Mouse (Mus musculus) small intestine, adult 2 months (tissue): ENCODE data around the gene Ctu1. TPM values are rescaled to one million over a fixed set of nuclear protein-coding genes. Genes with fewer than 3 reads are reported as not detected.

ENCODE experiments used
- H3K27ac ChIP-seq: fragments of 200-500 bp; 2 replicates; pipeline ENCODE4 v1.5.1; 2012; ENCODE audit warnings: low read depth, low read length, control low read depth, inconsistent platforms; ENCODE audit not compliant: insufficient read depth
- H3K27me3 ChIP-seq: fragments of 200-500 bp; 2 replicates; pipeline ENCODE4 v1.6.1; 2012; ENCODE audit warnings: mild to moderate bottlenecking, moderate library complexity, low read length, inconsistent platforms; ENCODE audit not compliant: control insufficient read depth, insufficient read depth
- H3K36me3 ChIP-seq: fragments of 200-500 bp; 2 replicates; pipeline ENCODE4 v1.6.1; 2012; ENCODE audit warnings: mild to moderate bottlenecking, low read length, control low read depth, inconsistent platforms; ENCODE audit not compliant: control insufficient read depth, insufficient read depth
- H3K4me1 ChIP-seq: fragments of 200-500 bp; 2 replicates; pipeline ENCODE4 v1.6.1; 2012; ENCODE audit warnings: low read length, inconsistent platforms, mixed read lengths; ENCODE audit not compliant: control insufficient read depth, insufficient read depth, insufficient read length
- H3K4me3 ChIP-seq: fragments of 200-500 bp; 2 replicates; pipeline ENCODE4 v1.5.1; 2012; ENCODE audit warnings: low read depth, mild to moderate bottlenecking, control low read depth, inconsistent platforms, low read length, moderate library complexity
- CTCF ChIP-seq: fragments of 200-500 bp; IDR thresholded peaks from 2 replicates; pipeline ENCODE4 v1.5.1; 2012; ENCODE audit warnings: low read depth, mild to moderate bottlenecking, control low read depth, inconsistent platforms, low read length, moderate library complexity, mixed read lengths; ENCODE audit not compliant: insufficient replicate concordance, insufficient read length; ENCODE audit errors: extremely low read depth
- POLR2A ChIP-seq: fragments of 200-500 bp; IDR thresholded peaks from 2 replicates; pipeline ENCODE4 v1.6.1; 2012; ENCODE audit warnings: low read depth, mild to moderate bottlenecking, control low read depth, inconsistent platforms, low read length, moderate library complexity
- WGBS: fragments of 180-500 bp; shearing (Covaris S2); methylation state at CpG from one replicate; pipeline ENCODE4 v1.1.7; 2018; 5-methylcytosine and 5-hydroxymethylcytosine counted together
- polyA plus RNA-seq: library from polyadenylated mRNA; depleted of rRNA; stranded (reverse); fragments of >200 nt; gene quantifications from 2 replicates; pipeline ENCODE4 v1.2.3, GENCODE M21; 2012

Ctu1 gene
- polyA plus RNA-seq, 1 experiment, result 9.7 TPM

- 53% methylated on average over 2 of the region's 2 CpGs for WGBS
Observed at GRCm38 (mm10) chr7:43636194-43636593, 35.6 kb upstream of the Ctu1 start.

GRCm38 (mm10) chr7:43637118-43637517, 34.7 kb upstream of the Ctu1 start:
- Histone ChIP-seq H3K36me3 (peaks cover 4% of the 10 kb centered on the region; the same call in 1 of the 2 replicates), H3K27ac (no peak overlapping the region), H3K4me3 (peak overlapping the region; percentile 11; the same call in 1 of the 2 replicates), H3K4me1 (peaks cover 26% of the 10 kb centered on the region; the same call in 1 of the 2 replicates), H3K27me3 (no peaks in the 10 kb centered on the region)
- no peak for TF ChIP-seq POLR2A
- no peak for TF ChIP-seq CTCF
- 90% methylated on average over 1 of the region's 1 CpGs for WGBS

More at GRCm38 (mm10) chr7:43636194-43636593, 35.6 kb upstream of the Ctu1 start:
- peaks cover 4% of the 10 kb centered on the region; the same call in 1 of the 2 replicates for H3K36me3 ChIP-seq
- no peak for TF ChIP-seq POLR2A
- no peak for TF ChIP-seq CTCF
- peak overlapping the region; percentile 32; the same call in 1 of the 2 replicates for H3K4me3 ChIP-seq
- H3K27me3 ChIP-seq, result no peaks in the 10 kb centered on the region
- peaks cover 26% of the 10 kb centered on the region; the same call in 1 of the 2 replicates for H3K4me1 ChIP-seq
- peak overlapping the region; percentile 10; the same call in 1 of the 2 replicates for H3K27ac ChIP-seq

- TF ChIP-seq POLR2A (no peak), CTCF (no peak)
- Histone ChIP-seq H3K27me3 (no peaks in the 10 kb centered on the region), H3K4me1 (no peaks in the 10 kb centered on the region; the same call in 1 of the 2 replicates), H3K36me3 (no peaks in the 10 kb centered on the region), H3K4me3 (no peak overlapping the region), H3K27ac (peak overlapping the region; percentile 49; the same call in 1 of the 2 replicates)
- WGBS, result 65% methylated on average over 5 of the region's 5 CpGs
Observed at GRCm38 (mm10) chr7:43642587-43642986, 29.2 kb upstream of the Ctu1 start.

GRCm38 (mm10) chr7:43643046-43643652, 28.7 kb upstream of the Ctu1 start:
- Histone ChIP-seq H3K4me3 (no peak overlapping the region), H3K27me3 (no peaks in the 10 kb centered on the region), H3K27ac (peak overlapping the region; percentile 49), H3K36me3 (no peaks in the 10 kb centered on the region), H3K4me1 (no peaks in the 10 kb centered on the region; the same call in 1 of the 2 replicates)
- no peak for TF ChIP-seq POLR2A
- TF ChIP-seq CTCF, result no peak
- 81% methylated on average over 17 of the region's 17 CpGs for WGBS

GRCm38 (mm10) chr7:43652683-43653082, 19.1 kb upstream of the Ctu1 start:
- Histone ChIP-seq H3K27me3 (no peaks in the 10 kb centered on the region), H3K4me3 (no peak overlapping the region), H3K4me1 (no peaks in the 10 kb centered on the region), H3K36me3 (no peaks in the 10 kb centered on the region), H3K27ac (no peak overlapping the region)
- TF ChIP-seq POLR2A (no peak), CTCF (no peak)
- WGBS, result 68% methylated on average over 6 of the region's 6 CpGs

- Histone ChIP-seq H3K4me1 (no peaks in the 10 kb centered on the region), H3K27me3 (no peaks in the 10 kb centered on the region), H3K4me3 (no peak overlapping the region), H3K27ac (no peak overlapping the region), H3K36me3 (no peaks in the 10 kb centered on the region)
- TF ChIP-seq CTCF (no peak), POLR2A (no peak)
- WGBS, result 51% methylated on average over 3 of the region's 3 CpGs
Observed at GRCm38 (mm10) chr7:43654519-43654918, 17.3 kb upstream of the Ctu1 start.

GRCm38 (mm10) chr7:43656232-43656631, 15.6 kb upstream of the Ctu1 start:
- Histone ChIP-seq H3K27me3 (no peaks in the 10 kb centered on the region), H3K36me3 (no peaks in the 10 kb centered on the region), H3K27ac (no peak overlapping the region), H3K4me3 (peak overlapping the region; percentile 10), H3K4me1 (no peaks in the 10 kb centered on the region)
- WGBS, result 58% methylated on average over 6 of the region's 6 CpGs
- TF ChIP-seq POLR2A (no peak), CTCF (no peak)
